Mouse (Mus musculus) forebrain, embryonic 16.5 days (tissue): ENCODE results near the gene 4921539E11Rik. TPM values are rescaled to one million over a fixed set of nuclear protein-coding genes. Genes with fewer than 3 reads are reported as not detected.
A peak's percentile ranks its signal among the peaks of the same experiment; 100 is the strongest.

Experiments
- ATAC-seq: fragments of 200-750 bp; cut with Nextera tagmentation; 2 replicates; pipeline ENCODE4 v1.8.0; 2017; ENCODE audit warnings: mild to moderate bottlenecking, moderate library complexity
- H3K27ac ChIP-seq: fragments of 300-500 bp; sonication (generic); 2 replicates; pipeline ENCODE4 v1.5.1; 2014; ENCODE audit warnings: low read length, control low read depth
- H3K27me3 ChIP-seq: fragments of 300-500 bp; sonication (generic); replicated peaks from 2 replicates; pipeline ENCODE4 v1.6.1; 2014; ENCODE audit warnings: low read length; ENCODE audit not compliant: control insufficient read depth, insufficient read depth
- H3K36me3 ChIP-seq: fragments of 300-500 bp; sonication (generic); 2 replicates; pipeline ENCODE4 v1.6.1; 2014; ENCODE audit not compliant: control insufficient read depth, insufficient read depth
- H3K4me1 ChIP-seq: fragments of 300-500 bp; sonication (generic); replicated peaks from 2 replicates; pipeline ENCODE4 v1.6.1; 2014; ENCODE audit warnings: low read length; ENCODE audit not compliant: control insufficient read depth, insufficient read depth
- H3K4me2 ChIP-seq: fragments of 300-500 bp; sonication (generic); 2 replicates; pipeline ENCODE4 v1.6.1; 2014; ENCODE audit warnings: mild to moderate bottlenecking, low read length, control low read depth
- H3K4me3 ChIP-seq: fragments of 300-500 bp; sonication (generic); replicated peaks from 2 replicates; pipeline ENCODE4 v1.5.1; 2014; ENCODE audit warnings: mild to moderate bottlenecking, low read length, control low read depth
- H3K9ac ChIP-seq: fragments of 300-500 bp; sonication (generic); replicated peaks from 2 replicates; pipeline ENCODE4 v1.6.1; 2014; ENCODE audit warnings: low read depth, low read length, control low read depth
- H3K9me3 ChIP-seq: fragments of 300-500 bp; sonication (generic); 2 replicates; pipeline ENCODE4 v1.6.1; 2016; ENCODE audit warnings: low read length; ENCODE audit not compliant: control insufficient read depth
- WGBS: fragments of 180-500 bp; shearing (Covaris S2); extraction: QIAGEN DNeasy Blood & Tissue Kit; methylation state at CpG from one replicate; pipeline ENCODE4 v1.1.7; 2014; 5-methylcytosine and 5-hydroxymethylcytosine counted together
- polyA plus RNA-seq: library from polyadenylated mRNA; unstranded; fragments of >200 nt; fragmentation: Nextera tagmentation; extraction: Ambion mirVana; gene quantifications from 2 replicates; pipeline ENCODE4 v1.2.1, GENCODE M21; 2015

Gene 4921539E11Rik
- polyA plus RNA-seq, 1 experiment from 2014 or later, result not detected

DNA sequence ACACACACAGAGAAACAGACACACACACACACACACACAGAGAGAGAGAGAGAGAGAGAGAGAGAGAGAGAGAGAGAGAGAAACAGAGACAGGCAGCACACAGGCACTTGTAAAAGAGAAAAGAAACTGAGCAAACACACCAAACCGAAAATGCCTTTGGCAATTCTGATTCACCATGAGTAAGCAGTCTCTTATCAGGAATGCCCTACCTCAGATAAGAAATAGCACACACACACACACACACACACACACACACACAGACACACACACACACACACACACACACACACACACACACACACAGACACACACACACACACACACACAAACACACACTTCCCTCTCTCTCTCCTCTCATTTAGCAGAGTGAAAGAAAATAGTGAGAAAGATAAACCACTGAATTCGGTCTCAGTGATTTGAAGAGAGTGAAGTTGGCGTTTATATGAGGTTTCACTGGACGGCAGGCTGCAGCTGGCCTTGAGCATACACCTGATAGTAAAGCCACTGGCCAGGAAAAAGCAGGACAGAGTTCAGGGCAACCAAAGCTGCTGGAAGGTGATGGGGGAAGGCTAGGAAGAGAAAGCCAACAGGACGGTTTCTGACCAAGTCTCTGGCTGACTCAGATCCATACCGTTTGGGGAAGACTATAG is 41.1 kb downstream of the 4921539E11Rik start:
- H3K4me3 ChIP-seq, result no peak overlapping the region
- ATAC-seq, result no peak
- H3K4me2 ChIP-seq, result no peak overlapping the region
- no peaks in the 10 kb centered on the region for H3K4me1 ChIP-seq
- no peaks in the 10 kb centered on the region for H3K27me3 ChIP-seq
- H3K9ac ChIP-seq, result no peak overlapping the region
- no peaks in the 10 kb centered on the region for H3K36me3 ChIP-seq
- no peaks in the 10 kb centered on the region for H3K9me3 ChIP-seq
- 76% methylated on average over 6 of the region's 6 CpGs for WGBS
- no peak overlapping the region for H3K27ac ChIP-seq

DNA sequence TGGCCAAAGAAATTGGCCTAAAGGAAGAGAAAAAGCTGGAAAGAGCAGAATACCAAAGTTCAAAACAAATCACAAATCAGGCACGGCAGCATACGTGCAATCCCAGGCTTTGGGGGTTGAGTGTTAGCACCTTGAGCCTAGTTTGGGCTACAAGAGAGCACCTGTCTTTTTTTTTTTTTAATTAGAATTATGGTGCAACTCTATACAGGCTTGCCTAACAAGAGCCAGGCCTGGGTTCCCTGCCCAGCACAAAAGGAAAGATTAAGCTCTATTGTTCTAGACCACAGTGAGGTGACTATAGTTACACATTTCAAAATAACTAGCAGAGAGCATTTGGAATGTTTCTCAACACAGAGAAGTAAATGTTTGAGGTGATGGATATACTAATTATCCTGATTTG is 42.9 kb downstream of the 4921539E11Rik start:
- H3K9ac ChIP-seq, result no peak overlapping the region
- no peaks in the 10 kb centered on the region for H3K9me3 ChIP-seq
- no peaks in the 10 kb centered on the region for H3K4me1 ChIP-seq
- no peaks in the 10 kb centered on the region for H3K36me3 ChIP-seq
- H3K4me2 ChIP-seq, result no peak overlapping the region
- H3K27me3 ChIP-seq, result no peaks in the 10 kb centered on the region
- H3K4me3 ChIP-seq, result no peak overlapping the region
- 58% methylated on average over 2 of the region's 2 CpGs for WGBS
- no peak overlapping the region for H3K27ac ChIP-seq
- no peak for ATAC-seq

DNA sequence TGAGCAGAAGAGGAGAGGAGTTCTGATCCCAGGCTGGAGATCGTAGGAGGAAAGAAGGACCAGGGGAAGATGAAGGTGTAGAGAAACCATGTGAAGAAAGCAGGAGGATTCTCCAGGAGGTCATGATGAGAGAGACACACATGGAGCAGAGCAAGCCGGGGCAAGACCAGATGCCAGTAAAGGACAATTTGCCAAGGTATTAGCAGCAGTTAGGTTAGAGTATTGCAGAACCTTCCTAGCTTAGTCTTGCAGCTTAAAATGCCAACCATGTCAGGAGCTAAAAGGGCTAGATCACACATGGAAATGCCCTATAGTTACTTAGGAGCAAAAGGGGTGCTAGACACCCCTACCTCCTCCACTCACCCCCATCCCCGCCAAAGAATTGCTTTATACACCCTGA is 43.4 kb downstream of the 4921539E11Rik start:
- no peak for ATAC-seq
- H3K27ac ChIP-seq, result no peak overlapping the region
- H3K27me3 ChIP-seq, result no peaks in the 10 kb centered on the region
- no peaks in the 10 kb centered on the region for H3K4me1 ChIP-seq
- H3K4me2 ChIP-seq, result no peak overlapping the region
- WGBS, result 84% methylated on average over 3 of the region's 3 CpGs
- no peaks in the 10 kb centered on the region for H3K36me3 ChIP-seq
- H3K9me3 ChIP-seq, result no peaks in the 10 kb centered on the region
- H3K9ac ChIP-seq, result no peak overlapping the region
- no peak overlapping the region for H3K4me3 ChIP-seq

DNA sequence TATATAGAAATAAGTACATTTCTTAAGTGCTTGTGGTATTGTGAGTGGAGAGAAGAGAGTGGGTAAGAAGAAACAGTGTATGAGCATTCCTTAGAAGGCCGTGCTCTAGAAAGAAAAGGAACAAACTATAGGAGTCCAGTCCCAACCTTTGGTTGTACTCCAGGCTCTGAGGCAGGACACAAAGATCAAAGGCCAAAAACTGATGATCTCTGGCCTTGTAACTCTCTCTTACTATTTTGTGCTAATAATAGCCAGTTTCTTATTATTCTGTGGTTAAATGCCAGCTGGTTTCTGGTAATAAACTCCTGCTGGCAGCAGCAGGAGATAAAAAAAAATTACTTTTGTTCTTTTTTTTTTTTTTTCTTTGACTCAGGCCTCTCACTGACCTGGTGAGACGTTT is 58.5 kb downstream of the 4921539E11Rik start:
- no peak for ATAC-seq
- Histone ChIP-seq H3K4me3 (no peak overlapping the region), H3K27me3 (no peaks in the 10 kb centered on the region), H3K4me2 (no peak overlapping the region), H3K4me1 (no peaks in the 10 kb centered on the region), H3K36me3 (no peaks in the 10 kb centered on the region), H3K9ac (no peak overlapping the region), H3K27ac (no peak overlapping the region), H3K9me3 (no peaks in the 10 kb centered on the region; the same call in 1 of the 2 replicates)
- WGBS, result 26% methylated on average over 2 of the region's 2 CpGs

DNA sequence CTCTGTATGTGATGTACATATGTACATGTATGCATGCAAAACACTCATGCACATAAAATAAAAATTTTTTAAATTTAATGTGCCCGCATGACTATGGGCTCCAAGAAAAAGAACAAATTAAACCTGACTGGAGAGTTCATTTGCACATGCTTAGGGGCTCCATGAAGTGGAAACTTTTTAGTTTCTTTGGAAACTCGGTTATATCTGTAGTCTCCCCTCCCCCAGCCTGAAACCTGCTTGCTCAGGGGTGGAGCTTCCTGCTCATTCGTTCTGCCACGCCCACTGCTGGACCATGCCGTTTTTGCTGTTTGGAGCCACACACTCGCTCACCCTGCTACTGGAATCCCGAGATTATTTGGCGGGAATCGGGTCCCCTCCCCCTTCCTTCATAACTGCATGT is 67.8 kb downstream of the 4921539E11Rik start:
- no peaks in the 10 kb centered on the region for H3K9me3 ChIP-seq
- ATAC-seq, result no peak
- 57% methylated on average over 9 of the region's 9 CpGs for WGBS

DNA sequence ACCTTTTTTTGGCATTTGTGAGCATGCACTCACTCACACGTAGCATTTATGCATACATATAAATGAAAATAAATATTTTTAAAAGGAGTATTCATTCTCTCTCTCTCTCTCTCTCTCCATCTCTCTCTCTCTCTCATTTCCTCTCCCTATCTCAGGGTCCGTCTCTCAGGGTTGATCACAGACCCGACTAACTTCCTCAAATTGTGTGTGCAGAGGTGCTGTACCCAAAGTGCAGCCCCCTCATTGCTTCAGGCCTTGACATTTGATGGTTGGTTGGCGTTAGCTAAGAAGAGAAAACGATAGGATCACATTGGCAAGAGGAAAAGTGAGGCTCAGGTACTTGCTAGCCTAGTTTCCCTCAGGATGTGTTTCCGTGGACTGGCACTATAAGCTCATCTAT is 68.9 kb downstream of the 4921539E11Rik start:
- 84% methylated on average over 6 of the region's 6 CpGs for WGBS
- H3K27me3 ChIP-seq, result no peaks in the 10 kb centered on the region
- no peak overlapping the region for H3K4me2 ChIP-seq
- no peak for ATAC-seq
- no peak overlapping the region for H3K4me3 ChIP-seq
- no peak overlapping the region for H3K9ac ChIP-seq
- no peaks in the 10 kb centered on the region; the same call in 1 of the 2 replicates for H3K4me1 ChIP-seq
- H3K36me3 ChIP-seq, result no peaks in the 10 kb centered on the region
- H3K27ac ChIP-seq, result no peak overlapping the region
- no peaks in the 10 kb centered on the region for H3K9me3 ChIP-seq

More for the DNA sequence above, 67.8 kb downstream of the 4921539E11Rik start:
- H3K4me1 ChIP-seq, result no peaks in the 10 kb centered on the region; the same call in 1 of the 2 replicates
- no peak overlapping the region for H3K4me3 ChIP-seq
- no peaks in the 10 kb centered on the region for H3K36me3 ChIP-seq
- no peak overlapping the region for H3K9ac ChIP-seq
- no peaks in the 10 kb centered on the region for H3K27me3 ChIP-seq
- no peak overlapping the region for H3K27ac ChIP-seq
- no peak overlapping the region for H3K4me2 ChIP-seq

DNA sequence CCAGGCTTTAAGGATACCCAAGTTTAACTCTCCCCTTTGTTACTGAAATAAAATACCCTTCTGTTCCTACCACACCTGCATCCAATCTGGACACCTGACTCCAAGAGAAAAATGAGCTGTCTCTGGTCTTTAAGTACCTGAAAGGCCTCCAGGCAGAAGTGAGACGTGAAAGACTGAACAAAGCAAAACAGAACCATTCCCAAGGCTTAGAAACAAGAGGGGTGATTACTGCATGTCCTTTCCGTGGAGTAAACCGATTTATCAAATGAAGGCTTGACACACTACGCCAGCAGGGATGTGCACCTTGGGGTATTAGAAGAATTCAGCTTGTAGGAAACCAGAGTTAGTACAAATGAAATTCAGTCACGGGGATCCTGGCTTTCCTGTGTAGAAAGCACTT is 71.7 kb downstream of the 4921539E11Rik start:
- Histone ChIP-seq H3K4me2 (no peak overlapping the region), H3K4me3 (no peak overlapping the region), H3K9me3 (no peaks in the 10 kb centered on the region), H3K27ac (no peak overlapping the region), H3K27me3 (no peaks in the 10 kb centered on the region), H3K4me1 (peaks cover 5% of the 10 kb centered on the region), H3K9ac (no peak overlapping the region), H3K36me3 (no peaks in the 10 kb centered on the region)
- no peak for ATAC-seq
- WGBS, result 65% methylated on average over 5 of the region's 5 CpGs

DNA sequence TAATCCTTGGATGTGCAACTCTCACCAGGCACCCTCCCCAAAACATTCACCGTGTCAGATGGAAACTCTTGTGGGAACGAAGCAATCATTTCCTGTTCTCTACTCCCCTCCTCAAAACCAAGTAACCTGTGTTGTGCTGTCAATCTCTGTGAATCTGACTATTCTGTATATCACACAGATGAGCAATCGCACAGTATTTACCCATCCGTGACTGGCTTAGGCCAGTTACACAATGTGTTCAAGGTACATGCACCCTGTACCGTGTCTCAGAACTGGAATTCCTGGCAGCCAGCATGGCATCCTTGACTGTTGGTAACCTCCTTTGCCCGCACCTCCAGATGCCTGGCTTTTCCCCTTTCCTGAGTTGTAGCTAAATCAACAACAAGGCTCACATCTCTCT is 74.6 kb downstream of the 4921539E11Rik start:
- H3K36me3 ChIP-seq, result no peaks in the 10 kb centered on the region
- H3K9ac ChIP-seq, result no peak overlapping the region
- no peak overlapping the region for H3K4me3 ChIP-seq
- no peak overlapping the region for H3K4me2 ChIP-seq
- no peaks in the 10 kb centered on the region for H3K27me3 ChIP-seq
- no peak overlapping the region for H3K27ac ChIP-seq
- 86% methylated on average over 6 of the region's 6 CpGs for WGBS
- no peaks in the 10 kb centered on the region for H3K9me3 ChIP-seq
- H3K4me1 ChIP-seq, result peaks cover 9% of the 10 kb centered on the region
- ATAC-seq, result no peak

DNA sequence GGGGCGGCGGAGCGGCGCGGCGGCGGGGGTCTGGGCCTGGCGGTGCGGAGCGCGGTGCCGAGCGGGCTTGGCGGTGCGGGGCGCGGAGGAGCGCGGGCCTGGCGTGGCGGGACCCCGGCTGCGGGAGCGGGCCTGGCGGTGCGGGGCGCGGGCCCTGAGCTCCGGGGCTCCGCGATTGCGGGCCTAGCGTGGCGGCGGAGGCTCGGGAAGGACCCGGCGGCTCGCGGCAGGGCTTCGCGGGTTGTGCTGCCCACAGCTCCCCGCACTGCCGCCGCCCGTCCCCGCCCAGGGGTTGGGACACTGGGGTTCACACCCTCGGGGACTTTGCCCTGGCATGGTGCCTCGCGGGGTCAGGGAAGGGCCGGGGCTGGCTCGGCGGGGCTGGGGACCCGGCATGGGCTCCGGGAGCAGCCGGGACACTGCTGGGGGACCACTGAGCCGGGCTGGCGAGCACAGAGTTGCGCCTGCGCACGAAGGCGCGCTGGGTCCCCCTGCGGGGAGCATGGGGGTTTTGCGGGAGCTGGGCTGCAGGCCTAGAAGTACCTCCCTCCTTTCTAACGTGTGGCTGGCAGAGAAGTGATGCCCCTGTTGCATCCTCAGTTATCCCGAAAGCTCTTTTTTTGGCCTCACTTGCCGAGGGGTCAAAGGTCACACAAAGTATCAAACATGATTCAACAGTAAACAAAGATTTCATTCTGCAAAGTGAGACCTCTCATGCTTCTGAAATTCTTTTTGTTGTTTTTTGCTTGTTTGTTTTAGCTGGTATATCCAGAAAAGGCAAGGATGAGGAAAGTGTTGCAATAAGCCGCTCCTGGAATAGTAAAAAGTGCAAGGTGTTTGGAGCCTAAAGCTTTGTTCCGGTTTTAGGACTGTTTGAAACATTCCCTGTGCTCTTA is 75.5 kb downstream of the 4921539E11Rik start, which contains the start of gene Slc35d1:
Gene Slc35d1 (minus strand): TSS at position 240 of the 896 bp plus-strand sequence.
- peak within 1 kb of the TSS; percentile 99 for H3K9ac ChIP-seq
- H3K4me2 ChIP-seq, result peak within 1 kb of the TSS; percentile 46
- ATAC-seq, result peak; percentile 96
- no peaks in the 10 kb centered on the region for H3K36me3 ChIP-seq
- H3K27ac ChIP-seq, result peak within 1 kb of the TSS; percentile 99
- WGBS, result 2% methylated on average over 55 of the region's 70 CpGs
- no peaks in the 10 kb centered on the region for H3K27me3 ChIP-seq
- no peaks in the 10 kb centered on the region for H3K9me3 ChIP-seq
- peak within 1 kb of the TSS; percentile 84 for H3K4me3 ChIP-seq
- H3K4me1 ChIP-seq, result peaks cover 9% of the 10 kb centered on the region
